25 mouse cellular contexts compared by ENCODE assay signal in the genomic region with DNA sequence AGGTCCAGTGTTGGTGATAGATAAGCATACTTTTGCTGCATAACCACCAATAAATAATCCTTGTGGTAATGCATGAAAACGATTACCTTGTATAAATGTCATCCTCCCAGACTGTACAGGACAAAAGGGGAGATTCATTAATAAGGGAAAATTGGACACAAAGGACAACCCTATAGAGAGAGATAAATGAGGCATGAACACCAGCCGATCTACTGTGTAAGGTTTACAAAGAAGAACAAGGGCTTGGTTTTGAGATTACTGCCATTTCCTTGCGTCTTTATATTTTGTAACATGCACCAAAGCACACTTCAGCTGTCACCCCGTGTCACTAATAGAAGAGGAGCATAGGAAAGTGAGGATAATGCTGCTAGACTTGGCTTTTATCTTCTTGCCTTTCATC.
DNase-seq lines count a peak whose midpoint lies in the region; ATAC-seq and TF ChIP-seq lines count a peak whose summit lies in the region.
"Had no signal": no experiment of that assay in that cellular context is flagged by ENCODE, and none has a peak within 500 bp of the region (broad histone marks: within the 10 kb centered on the region; RNA-seq: fewer than 3 reads in every experiment).

No protein-coding gene starts in this region.

- ATAC-seq in forebrain, embryonic 12.5 days (ENCODE audit: low FRiP score): 0 out of 2 replicates have a peak, but pooled peaks have one; percentile 20
- no peak for ATAC-seq in forebrain, embryonic 13.5 days
- ATAC-seq in midbrain, embryonic 13.5 days: peak; percentile 43; the same call in 1 of the 2 replicates
- no peak for ATAC-seq in midbrain, postnatal 0 days (ENCODE audit: low FRiP score)
- peak; percentile 54; the same call in 1 of the 2 replicates for ATAC-seq in midbrain, embryonic 15.5 days (replicated peaks)
- ATAC-seq: activated CD4-positive, CD25-positive, alpha-beta regulatory T cell, adult 4 months; CD4-positive, CD25-positive, alpha-beta regulatory T cell, adult 4 months; forebrain, embryonic 15.5 days; forebrain, postnatal 0 days; Patski had no signal

- WGBS in forebrain, embryonic 12.5 days: 19% methylated on average over 4 of the region's 4 CpGs
- WGBS in forebrain, embryonic 13.5 days: 8% methylated on average over 4 of the region's 4 CpGs
- WGBS in midbrain, embryonic 13.5 days: 21% methylated on average over 4 of the region's 4 CpGs
- 29% methylated on average over 4 of the region's 4 CpGs for WGBS in midbrain, postnatal 0 days
- 28% methylated on average over 4 of the region's 4 CpGs for WGBS in midbrain, embryonic 15.5 days
- WGBS in midbrain, embryonic 10.5 days: 62% methylated on average over 4 of the region's 4 CpGs

- H3K4me2 ChIP-seq in forebrain, embryonic 12.5 days: no peak overlapping the region
- no peak overlapping the region for H3K4me2 ChIP-seq in forebrain, embryonic 13.5 days
- no peak overlapping the region for H3K4me2 ChIP-seq in midbrain, embryonic 13.5 days (replicated peaks)
- no peak overlapping the region for H3K4me2 ChIP-seq in midbrain, postnatal 0 days (ENCODE audit: low read depth, low read length, poor library complexity, severe bottlenecking)
- H3K4me2 ChIP-seq in midbrain, embryonic 15.5 days: no peak overlapping the region
- H3K4me2 ChIP-seq: embryonic facial prominence, embryonic 12.5 days; forebrain, embryonic 15.5 days had no signal

- H3K36me3 ChIP-seq in forebrain, embryonic 12.5 days (replicated peaks): no peaks in the 10 kb centered on the region
- no peaks in the 10 kb centered on the region for H3K36me3 ChIP-seq in forebrain, embryonic 13.5 days (ENCODE audit: poor library complexity, severe bottlenecking)
- no peaks in the 10 kb centered on the region for H3K36me3 ChIP-seq in midbrain, embryonic 13.5 days
- no peaks in the 10 kb centered on the region for H3K36me3 ChIP-seq in midbrain, postnatal 0 days (ENCODE audit: insufficient read depth, low read length)
- no peaks in the 10 kb centered on the region for H3K36me3 ChIP-seq in midbrain, embryonic 15.5 days (replicated peaks)
- no peaks in the 10 kb centered on the region for H3K36me3 ChIP-seq in midbrain, embryonic 10.5 days
- H3K36me3 ChIP-seq: embryonic facial prominence, embryonic 10.5 days; embryonic facial prominence, embryonic 12.5 days; forebrain, embryonic 15.5 days; G1E had no signal

- peaks cover 15% of the 10 kb centered on the region for H3K27me3 ChIP-seq in forebrain, embryonic 12.5 days
- peaks cover 6% of the 10 kb centered on the region for H3K27me3 ChIP-seq in forebrain, embryonic 13.5 days
- peaks cover 21% of the 10 kb centered on the region for H3K27me3 ChIP-seq in midbrain, embryonic 13.5 days
- no peaks in the 10 kb centered on the region for H3K27me3 ChIP-seq in midbrain, postnatal 0 days (ENCODE audit: insufficient read depth, low read length)
- H3K27me3 ChIP-seq in midbrain, embryonic 15.5 days (replicated peaks): no peaks in the 10 kb centered on the region
- H3K27me3 ChIP-seq in midbrain, embryonic 10.5 days (ENCODE audit: low read depth, poor library complexity, severe bottlenecking): peaks cover 14% of the 10 kb centered on the region
- H3K27me3 ChIP-seq: CH12.LX; embryonic facial prominence, embryonic 12.5 days; forebrain, embryonic 15.5 days had no signal

- DNase-seq in midbrain, postnatal 0 days (ENCODE audit: low spot score): no peak
- DNase-seq in midbrain, embryonic 10.5 days (ENCODE audit: low spot score): no peak
- DNase-seq in adrenal gland, adult 18-20 months (ENCODE audit: low spot score in 2 of 2): no peak
- DNase-seq: adrenal gland, adult 2 months; adrenal gland, postnatal 10 days; adrenal gland, postnatal 25 days; B cell, adult 2 months; cerebellum, adult 11 months; cerebellum, adult 18-20 months; cerebellum, adult 8-10 months; cerebellum, adult 9-11 months; cerebellum, postnatal 14 days; forebrain, postnatal 0 days had no signal

- H3K4me3 ChIP-seq in forebrain, embryonic 12.5 days (replicated peaks): no peak overlapping the region
- no peak overlapping the region for H3K4me3 ChIP-seq in forebrain, embryonic 13.5 days
- H3K4me3 ChIP-seq in midbrain, embryonic 13.5 days (replicated peaks): no peak overlapping the region
- no peak overlapping the region for H3K4me3 ChIP-seq in midbrain, postnatal 0 days (ENCODE audit: low read depth, low read length)
- no peak overlapping the region for H3K4me3 ChIP-seq in midbrain, embryonic 15.5 days
- H3K4me3 ChIP-seq in midbrain, embryonic 10.5 days: no peak overlapping the region
- H3K4me3 ChIP-seq: embryonic facial prominence, embryonic 10.5 days; embryonic facial prominence, embryonic 12.5 days; forebrain, embryonic 15.5 days had no signal

- no peaks in the 10 kb centered on the region for H3K9me3 ChIP-seq in forebrain, embryonic 12.5 days
- no peaks in the 10 kb centered on the region for H3K9me3 ChIP-seq in forebrain, embryonic 13.5 days (replicated peaks)
- peaks cover 5% of the 10 kb centered on the region; the same call in 1 of the 2 replicates for H3K9me3 ChIP-seq in midbrain, embryonic 13.5 days
- H3K9me3 ChIP-seq in midbrain, postnatal 0 days (ENCODE audit: low read length): no peaks in the 10 kb centered on the region
- no peaks in the 10 kb centered on the region for H3K9me3 ChIP-seq in midbrain, embryonic 15.5 days
- no peaks in the 10 kb centered on the region; the same call in 1 of the 2 replicates for H3K9me3 ChIP-seq in midbrain, embryonic 10.5 days (replicated peaks)
- H3K9me3 ChIP-seq: embryonic facial prominence, embryonic 10.5 days; embryonic facial prominence, embryonic 12.5 days; forebrain, embryonic 15.5 days; G1E had no signal

- peaks cover 8% of the 10 kb centered on the region; the same call in 1 of the 2 replicates for H3K4me1 ChIP-seq in forebrain, embryonic 12.5 days
- H3K4me1 ChIP-seq in forebrain, embryonic 13.5 days: peaks cover 10% of the 10 kb centered on the region
- H3K4me1 ChIP-seq in midbrain, embryonic 13.5 days (replicated peaks): 0 out of 2 replicates have a peak, but pooled peaks cover 6% of the 10 kb centered on the region
- no peaks in the 10 kb centered on the region for H3K4me1 ChIP-seq in midbrain, postnatal 0 days (ENCODE audit: insufficient read depth, low read length)
- H3K4me1 ChIP-seq in midbrain, embryonic 15.5 days: no peaks in the 10 kb centered on the region
- no peaks in the 10 kb centered on the region for H3K4me1 ChIP-seq in midbrain, embryonic 10.5 days
- H3K4me1 ChIP-seq: embryonic facial prominence, embryonic 10.5 days; embryonic facial prominence, embryonic 12.5 days; forebrain, embryonic 15.5 days had no signal

- no peak for TF ChIP-seq CTCF in midbrain, postnatal 0 days (IDR thresholded peaks at IDR 0.05)

- H3K27ac ChIP-seq in forebrain, embryonic 12.5 days: no peak overlapping the region
- H3K27ac ChIP-seq in forebrain, embryonic 13.5 days: no peak overlapping the region
- H3K27ac ChIP-seq in midbrain, embryonic 13.5 days: no peak overlapping the region
- H3K27ac ChIP-seq in midbrain, postnatal 0 days (ENCODE audit: low read depth, low read length): no peak overlapping the region
- H3K27ac ChIP-seq in midbrain, embryonic 15.5 days: no peak overlapping the region
- H3K27ac ChIP-seq in midbrain, embryonic 10.5 days (replicated peaks): no peak overlapping the region
- H3K27ac ChIP-seq: embryonic facial prominence, embryonic 10.5 days; embryonic facial prominence, embryonic 12.5 days; forebrain, embryonic 15.5 days had no signal

- no peak overlapping the region for H3K9ac ChIP-seq in forebrain, embryonic 12.5 days
- H3K9ac ChIP-seq in forebrain, embryonic 13.5 days: no peak overlapping the region
- no peak overlapping the region for H3K9ac ChIP-seq in midbrain, embryonic 13.5 days (replicated peaks)
- H3K9ac ChIP-seq in midbrain, postnatal 0 days (replicated peaks; ENCODE audit: low read length, poor library complexity, severe bottlenecking): no peak overlapping the region
- H3K9ac ChIP-seq in midbrain, embryonic 15.5 days: no peak overlapping the region
- H3K9ac ChIP-seq: embryonic facial prominence, embryonic 12.5 days; forebrain, embryonic 15.5 days; forebrain, postnatal 0 days had no signal

Comparison
In these comparisons a context has a peak if more than half of its experiments do, and no peak if none do; other contexts are left out.
1. ATAC-seq: peak in forebrain, embryonic 12.5 days (single experiment), midbrain, embryonic 13.5 days (single experiment) and midbrain, embryonic 15.5 days (single experiment); none in forebrain, embryonic 13.5 days (single experiment) and midbrain, postnatal 0 days (single experiment).